Comparison of ENCODE assay signal across 8 mouse cellular contexts in genomic region chr6:31399206-31399549, GRCm38 (mm10). TPM values are rescaled to one million over a fixed set of nuclear protein-coding genes. Genes with fewer than 3 reads are reported as not detected.
A peak's percentile ranks its signal among the peaks of the same experiment; 100 is the strongest.
DNase-seq lines count a peak whose midpoint lies in the region; ATAC-seq lines count a peak whose summit lies in the region.

No protein-coding gene starts in this region.

- peak overlapping the region; percentile 97 for H3K4me3 ChIP-seq in forebrain, embryonic 13.5 days
- H3K4me3 ChIP-seq in liver, embryonic 12.5 days: peak overlapping the region; percentile 99
- peak overlapping the region; percentile 95 for H3K4me3 ChIP-seq in stomach, embryonic 15.5 days (replicated peaks)

- no peaks in the 10 kb centered on the region for H3K9me3 ChIP-seq in forebrain, embryonic 13.5 days (replicated peaks)
- H3K9me3 ChIP-seq in liver, embryonic 12.5 days (replicated peaks): no peaks in the 10 kb centered on the region
- no peaks in the 10 kb centered on the region for H3K9me3 ChIP-seq in stomach, embryonic 15.5 days

- ATAC-seq in forebrain, embryonic 13.5 days: peak; percentile 66
- ATAC-seq in liver, embryonic 12.5 days: peak; percentile 3; the same call in 1 of the 2 replicates
- peak; percentile 36 for ATAC-seq in stomach, embryonic 15.5 days (ENCODE audit: insufficient read depth, low FRiP score, low read depth)

- H3K27ac ChIP-seq in forebrain, embryonic 13.5 days: peak overlapping the region; percentile 93
- H3K27ac ChIP-seq in liver, embryonic 12.5 days: peak overlapping the region; percentile 92
- peak overlapping the region; percentile 93 for H3K27ac ChIP-seq in stomach, embryonic 15.5 days

- peak overlapping the region; percentile 98 for H3K9ac ChIP-seq in forebrain, embryonic 13.5 days
- peak overlapping the region; percentile 100 for H3K9ac ChIP-seq in liver, embryonic 12.5 days
- H3K9ac ChIP-seq in stomach, embryonic 15.5 days: peak overlapping the region; percentile 99

- peak overlapping the region; percentile 96 for H3K4me2 ChIP-seq in forebrain, embryonic 13.5 days
- H3K4me2 ChIP-seq in liver, embryonic 12.5 days: peak overlapping the region; percentile 87
- H3K4me2 ChIP-seq in stomach, embryonic 15.5 days: peak overlapping the region; percentile 70

- DNase-seq in embryo, embryonic 10 days (ENCODE audit: low spot score): peak; percentile 32
- DNase-seq in embryo, embryonic 11 days: no peak
- DNase-seq in A20 (ENCODE audit: low read depth, low spot score): peak; percentile 40
- no peak for DNase-seq in layer of hippocampus, adult 9-10 months (ENCODE audit: low spot score)
- DNase-seq in left cerebral cortex, postnatal 25 days (ENCODE audit: low spot score in 2 of 2): no peak

- peaks cover 37% of the 10 kb centered on the region for H3K4me1 ChIP-seq in forebrain, embryonic 13.5 days
- H3K4me1 ChIP-seq in liver, embryonic 12.5 days: peaks cover 66% of the 10 kb centered on the region
- H3K4me1 ChIP-seq in stomach, embryonic 15.5 days: peaks cover 16% of the 10 kb centered on the region

- WGBS in forebrain, embryonic 13.5 days: 0% methylated on average over 27 of the region's 28 CpGs
- under 1% methylated on average over 28 of the region's 28 CpGs for WGBS in liver, embryonic 12.5 days (ENCODE audit: insufficient replicate concordance)
- WGBS in stomach, embryonic 15.5 days: 0% methylated on average over 28 of the region's 28 CpGs

- no peaks in the 10 kb centered on the region for H3K27me3 ChIP-seq in forebrain, embryonic 13.5 days
- no peaks in the 10 kb centered on the region for H3K27me3 ChIP-seq in liver, embryonic 12.5 days (replicated peaks)
- no peaks in the 10 kb centered on the region for H3K27me3 ChIP-seq in stomach, embryonic 15.5 days (replicated peaks)

- H3K36me3 ChIP-seq in forebrain, embryonic 13.5 days (ENCODE audit: poor library complexity, severe bottlenecking): no peaks in the 10 kb centered on the region
- 0 out of 2 replicates have a peak, but pooled peaks cover 3% of the 10 kb centered on the region for H3K36me3 ChIP-seq in liver, embryonic 12.5 days
- H3K36me3 ChIP-seq in stomach, embryonic 15.5 days: no peaks in the 10 kb centered on the region

- intact Hi-C loops in left cerebral cortex, postnatal 25 days (cut with DNase I): loop anchor here (10.0 kb wide), 1 partner anchor 114 kb away; no protein-coding TSS in a partner anchor

RNA-seq across cellular contexts. Expression of gene Mkln1, which starts 0.6 kb away (rescaled TPM):
- polyA plus RNA-seq in forebrain, embryonic 13.5 days (2015; fragmentation: Nextera tagmentation; extraction: Ambion mirVana): 156 and 182 TPM in 2 replicates
- polyA plus RNA-seq in liver, embryonic 12.5 days (2016; fragmentation: Nextera tagmentation; extraction: Ambion mirVana): 175 and 177 TPM in 2 replicates
- polyA plus RNA-seq in stomach, embryonic 15.5 days (2015; fragmentation: Nextera tagmentation; extraction: Ambion mirVana): 165 and 178 TPM in 2 replicates
- total RNA-seq in left cerebral cortex, postnatal 25 days (2021): 100 to 1,000 TPM; 143 to 152 TPM

Comparison
In these comparisons a context has a peak if more than half of its experiments do, and no peak if none do; other contexts are left out.
1. DNase-seq: peak in embryo, embryonic 10 days (single experiment) and A20 (single experiment); none in embryo, embryonic 11 days (single experiment), layer of hippocampus, adult 9-10 months (single experiment) and left cerebral cortex, postnatal 25 days (0 of 2).
2. ATAC-seq: peak in every context shown above with its lines; median percentile 66 in forebrain, embryonic 13.5 days; 36 in stomach, embryonic 15.5 days; 3 in liver, embryonic 12.5 days.
3. Peak in every context shown above with its lines, with median percentiles within 50 percentile points of each other: H3K27ac ChIP-seq, H3K4me2 ChIP-seq, H3K4me3 ChIP-seq and H3K9ac ChIP-seq.